Mouse (Mus musculus) kidney, embryonic 16.5 days (tissue): ENCODE measurements around the gene Padi2. TPM values are rescaled to one million over a fixed set of nuclear protein-coding genes. Genes with fewer than 3 reads are reported as not detected.

ENCODE experiments used
- ATAC-seq: fragments of 200-750 bp; cut with Nextera tagmentation; 2 replicates; pipeline ENCODE4 v1.8.0; 2017; ENCODE audit warnings: moderate TSS enrichment; ENCODE audit not compliant: low FRiP score, low TSS enrichment
- H3K27ac ChIP-seq: fragments of 300-500 bp; sonication (generic); 2 replicates; pipeline ENCODE4 v1.5.1; 2014; ENCODE audit warnings: low read length
- H3K27me3 ChIP-seq: fragments of 300-500 bp; sonication (generic); 2 replicates; pipeline ENCODE4 v1.6.1; 2014; ENCODE audit warnings: low read length, control low read depth, mixed read lengths; ENCODE audit not compliant: insufficient read depth
- H3K36me3 ChIP-seq: fragments of 300-500 bp; sonication (generic); 2 replicates; pipeline ENCODE4 v1.6.1; 2014; ENCODE audit warnings: low read length, control low read depth, mixed read lengths; ENCODE audit not compliant: insufficient read depth
- H3K4me1 ChIP-seq: fragments of 300-500 bp; sonication (generic); 2 replicates; pipeline ENCODE4 v1.6.1; 2014; ENCODE audit warnings: low read length, control low read depth, mixed read lengths; ENCODE audit not compliant: insufficient read depth
- H3K4me2 ChIP-seq: fragments of 300-500 bp; sonication (generic); replicated peaks from 2 replicates; pipeline ENCODE4 v1.6.1; 2014; ENCODE audit warnings: low read depth, low read length
- H3K4me3 ChIP-seq: fragments of 300-500 bp; sonication (generic); 2 replicates; pipeline ENCODE4 v1.5.1; 2014; ENCODE audit warnings: mild to moderate bottlenecking, low read length
- H3K9ac ChIP-seq: fragments of 300-500 bp; sonication (generic); replicated peaks from 2 replicates; pipeline ENCODE4 v1.6.1; 2014; ENCODE audit warnings: low read length
- H3K9me3 ChIP-seq: fragments of 300-500 bp; sonication (generic); 2 replicates; pipeline ENCODE4 v1.6.1; 2016; ENCODE audit warnings: low read length, control low read depth
- WGBS: fragments of 180-500 bp; shearing (Covaris S2); extraction: QIAGEN DNeasy Blood & Tissue Kit; methylation state at CpG from one replicate; pipeline ENCODE4 v1.1.7; 2014; 5-methylcytosine and 5-hydroxymethylcytosine counted together
- polyA plus RNA-seq: library from polyadenylated mRNA; unstranded; fragments of >200 nt; fragmentation: Nextera tagmentation; extraction: Ambion mirVana; gene quantifications from 2 replicates; pipeline ENCODE4 v1.2.1, GENCODE M21; 2015

The Padi2 gene
- polyA plus RNA-seq, 1 experiment from 2014 or later: 18.1 TPM

GRCm38 (mm10) chr4:140935643-140936042 lies 29.5 kb downstream of the Padi2 start:
- no peak for ATAC-seq
- Histone ChIP-seq H3K27ac (no peak overlapping the region), H3K9me3 (peaks cover 8% of the 10 kb centered on the region), H3K27me3 (no peaks in the 10 kb centered on the region), H3K4me2 (no peak overlapping the region), H3K9ac (no peak overlapping the region), H3K4me1 (no peaks in the 10 kb centered on the region), H3K36me3 (peaks cover 12% of the 10 kb centered on the region), H3K4me3 (no peak overlapping the region)
- 72% methylated on average over 9 of the region's 9 CpGs for WGBS

- 83% methylated on average over 12 of the region's 12 CpGs for WGBS
- H3K4me2 ChIP-seq: no peak overlapping the region
These were observed 38.2 kb downstream of the Padi2 start for GRCm38 (mm10) chr4:140944356-140944755.

GRCm38 (mm10) chr4:140944961-140945442 lies 38.9 kb downstream of the Padi2 start:
- Histone ChIP-seq H3K4me1 (peaks cover 12% of the 10 kb centered on the region), H3K4me2 (no peak overlapping the region), H3K4me3 (no peak overlapping the region), H3K27ac (no peak overlapping the region), H3K27me3 (no peaks in the 10 kb centered on the region), H3K9me3 (peaks cover 7% of the 10 kb centered on the region), H3K36me3 (no peaks in the 10 kb centered on the region), H3K9ac (no peak overlapping the region)
- no peak for ATAC-seq
- 77% methylated on average over 5 of the region's 5 CpGs for WGBS

More at GRCm38 (mm10) chr4:140944356-140944755, 38.2 kb downstream of the Padi2 start:
- no peak overlapping the region for H3K9ac ChIP-seq
- no peak overlapping the region for H3K4me3 ChIP-seq
- peaks cover 7% of the 10 kb centered on the region for H3K9me3 ChIP-seq
- no peak overlapping the region for H3K27ac ChIP-seq
- ATAC-seq: no peak
- H3K27me3 ChIP-seq: no peaks in the 10 kb centered on the region
- H3K36me3 ChIP-seq: no peaks in the 10 kb centered on the region
- peaks cover 12% of the 10 kb centered on the region for H3K4me1 ChIP-seq

GRCm38 (mm10) chr4:140945571-140945970 lies 39.4 kb downstream of the Padi2 start:
- peaks cover 12% of the 10 kb centered on the region for H3K4me1 ChIP-seq
- no peak overlapping the region for H3K27ac ChIP-seq
- no peaks in the 10 kb centered on the region for H3K36me3 ChIP-seq
- H3K4me2 ChIP-seq: no peak overlapping the region
- H3K9me3 ChIP-seq: peaks cover 7% of the 10 kb centered on the region
- no peak overlapping the region for H3K9ac ChIP-seq
- no peak for ATAC-seq
- H3K4me3 ChIP-seq: no peak overlapping the region
- no peaks in the 10 kb centered on the region for H3K27me3 ChIP-seq
- 94% methylated on average over 4 of the region's 4 CpGs for WGBS

GRCm38 (mm10) chr4:140946048-140946447 lies 39.9 kb downstream of the Padi2 start:
- 58% methylated on average over 4 of the region's 4 CpGs for WGBS

GRCm38 (mm10) chr4:140946580-140947205 lies 40.5 kb downstream of the Padi2 start:
- 48% methylated on average over 14 of the region's 14 CpGs for WGBS
- peak; percentile 59; the same call in 1 of the 2 replicates for ATAC-seq
- peak overlapping the region; percentile 25; the same call in 1 of the 2 replicates for H3K27ac ChIP-seq
- H3K4me2 ChIP-seq: no peak overlapping the region
- no peak overlapping the region for H3K4me3 ChIP-seq
- H3K9me3 ChIP-seq: peaks cover 7% of the 10 kb centered on the region
- H3K4me1 ChIP-seq: peaks cover 12% of the 10 kb centered on the region
- no peak overlapping the region for H3K9ac ChIP-seq
- H3K36me3 ChIP-seq: no peaks in the 10 kb centered on the region
- H3K27me3 ChIP-seq: no peaks in the 10 kb centered on the region

More at GRCm38 (mm10) chr4:140946048-140946447, 39.9 kb downstream of the Padi2 start:
- Histone ChIP-seq H3K4me3 (no peak overlapping the region), H3K9me3 (peaks cover 7% of the 10 kb centered on the region), H3K27ac (no peak overlapping the region), H3K4me1 (peaks cover 12% of the 10 kb centered on the region), H3K4me2 (no peak overlapping the region), H3K36me3 (no peaks in the 10 kb centered on the region), H3K27me3 (no peaks in the 10 kb centered on the region), H3K9ac (no peak overlapping the region)
- ATAC-seq: no peak

- H3K9me3 ChIP-seq: peaks cover 7% of the 10 kb centered on the region
- peak; percentile 33; the same call in 1 of the 2 replicates for ATAC-seq
- no peaks in the 10 kb centered on the region for H3K36me3 ChIP-seq
- WGBS: 66% methylated on average over 12 of the region's 12 CpGs
- H3K4me3 ChIP-seq: no peak overlapping the region
- no peaks in the 10 kb centered on the region for H3K27me3 ChIP-seq
- peaks cover 12% of the 10 kb centered on the region for H3K4me1 ChIP-seq
- H3K4me2 ChIP-seq: no peak overlapping the region
- no peak overlapping the region for H3K27ac ChIP-seq
- H3K9ac ChIP-seq: no peak overlapping the region
These were observed 41.6 kb downstream of the Padi2 start for GRCm38 (mm10) chr4:140947487-140948440.

GRCm38 (mm10) chr4:140948481-140948880 lies 42.3 kb downstream of the Padi2 start:
- WGBS: 60% methylated on average over 6 of the region's 6 CpGs
- ATAC-seq: no peak; the same call in 1 of the 2 replicates
- peaks cover 7% of the 10 kb centered on the region for H3K9me3 ChIP-seq

GRCm38 (mm10) chr4:140949052-140949451 lies 42.9 kb downstream of the Padi2 start:
- Histone ChIP-seq H3K27ac (no peak overlapping the region), H3K4me2 (no peak overlapping the region), H3K4me1 (peaks cover 12% of the 10 kb centered on the region), H3K27me3 (no peaks in the 10 kb centered on the region), H3K4me3 (no peak overlapping the region), H3K9ac (no peak overlapping the region), H3K9me3 (peaks cover 2% of the 10 kb centered on the region), H3K36me3 (no peaks in the 10 kb centered on the region)
- ATAC-seq: no peak
- 81% methylated on average over 8 of the region's 8 CpGs for WGBS

More at GRCm38 (mm10) chr4:140948481-140948880, 42.3 kb downstream of the Padi2 start:
- Histone ChIP-seq H3K36me3 (no peaks in the 10 kb centered on the region), H3K4me2 (no peak overlapping the region), H3K27me3 (no peaks in the 10 kb centered on the region), H3K27ac (0 out of 2 replicates have a peak overlapping the region, but pooled peaks have one; percentile 34), H3K4me3 (no peak overlapping the region), H3K9ac (no peak overlapping the region), H3K4me1 (peaks cover 12% of the 10 kb centered on the region)
